Mouse (Mus musculus) MEL (cell line): Measurements from ENCODE around the gene Cadps. TPM values are rescaled to one million over a fixed set of nuclear protein-coding genes. Genes with fewer than 3 reads are reported as not detected.

Source experiments
- DNase-seq: peaks from one replicate; pipeline ENCODE4 v3.0.0; 2011; ENCODE audit warnings: low read depth, low spot score
- H3K27ac ChIP-seq: 2 replicates; pipeline ENCODE4 v1.5.1; 2012; ENCODE audit warnings: low read depth, mild to moderate bottlenecking, control low read depth, low read length, moderate library complexity; ENCODE audit not compliant: control insufficient read depth
- H3K27me3 ChIP-seq, 2 experiments: fragments of 150-350 bp in 1 of 2; sonication (generic) in 1 of 2; 2 replicates each; pipeline ENCODE4 v1.6.1; 2012; ENCODE audit warnings: low read length in 2 of 2, mild to moderate bottlenecking in 2 of 2, improper control_type of control experiment in 1 of 2, moderate library complexity in 1 of 2; ENCODE audit not compliant: insufficient read depth in 2 of 2, control insufficient read depth in 1 of 2
- H3K36me3 ChIP-seq, 2 experiments: 2 replicates each; pipeline ENCODE4 v1.6.1; 2012 to 2014; ENCODE audit warnings: low read length in 2 of 2, improper control_type of control experiment in 1 of 2, inconsistent platforms in 1 of 2, mild to moderate bottlenecking in 1 of 2; ENCODE audit not compliant: insufficient read depth in 2 of 2, control insufficient read depth in 1 of 2
- H3K4me1 ChIP-seq, 2 experiments: fragments of 150-350 bp in 1 of 2; sonication (generic) in 1 of 2; 2 replicates each; pipeline ENCODE4 v1.6.1; 2012; ENCODE audit warnings: low read length in 2 of 2, improper control_type of control experiment in 1 of 2, mild to moderate bottlenecking in 1 of 2; ENCODE audit not compliant: insufficient read depth in 2 of 2, control insufficient read depth in 1 of 2
- H3K4me3 ChIP-seq, 2 experiments: fragments of 150-350 bp in 1 of 2; sonication (generic) in 1 of 2; 2 replicates each; pipeline ENCODE4 v1.5.1; 2012; ENCODE audit warnings: low read depth in 2 of 2, low read length in 2 of 2, mild to moderate bottlenecking in 2 of 2, moderate library complexity in 2 of 2, control low read depth in 1 of 2, improper control_type of control experiment in 1 of 2; ENCODE audit not compliant: control insufficient read depth in 1 of 2, insufficient read depth in 1 of 2
- H3K79me2 ChIP-seq: 2 replicates; pipeline ENCODE4 v1.6.1; 2012; ENCODE audit warnings: mild to moderate bottlenecking, low read length, moderate library complexity; ENCODE audit not compliant: control insufficient read depth, poor library complexity, insufficient read depth
- H3K9ac ChIP-seq: 2 replicates; pipeline ENCODE4 v1.6.1; 2012; ENCODE audit warnings: low read depth, mild to moderate bottlenecking, control low read depth, low read length, moderate library complexity; ENCODE audit not compliant: control insufficient read depth, poor library complexity, severe bottlenecking
- H3K9me3 ChIP-seq: fragments of 150-350 bp; sonication (generic); replicated peaks from 2 replicates; pipeline ENCODE4 v1.6.1; 2012; ENCODE audit warnings: mild to moderate bottlenecking, low read length, improper control_type of control experiment, moderate library complexity; ENCODE audit not compliant: insufficient read depth
- BHLHE40 ChIP-seq: IDR thresholded peaks from 2 replicates; pipeline ENCODE4 v1.6.1; 2012; ENCODE audit warnings: low read depth, mild to moderate bottlenecking, inconsistent platforms, low read length, improper control_type of control experiment, borderline replicate concordance
- CHD1 ChIP-seq: IDR thresholded peaks from 2 replicates; pipeline ENCODE4 v1.6.1; 2012; ENCODE audit warnings: low read depth, mild to moderate bottlenecking, inconsistent platforms, low read length, improper control_type of control experiment
- CHD2 ChIP-seq: IDR thresholded peaks from 2 replicates; pipeline ENCODE4 v1.6.1; 2011; ENCODE audit warnings: low read length, improper control_type of control experiment
- CTCF ChIP-seq, 3 experiments: IDR thresholded peaks in 2 of 3; conservative IDR thresholded peaks in 1 of 3; 2 replicates each; pipeline ENCODE4 v1.5.1; 2011 to 2012; ENCODE audit warnings: low read length in 3 of 3, low read depth in 2 of 3, mild to moderate bottlenecking in 2 of 3, improper control_type of control experiment in 1 of 3, inconsistent platforms in 1 of 3, mixed read lengths in 1 of 3, moderate library complexity in 1 of 3; ENCODE audit not compliant: control insufficient read depth in 1 of 3, insufficient read depth in 1 of 3, poor library complexity in 1 of 3, severe bottlenecking in 1 of 3
- E2F4 ChIP-seq: IDR thresholded peaks from 2 replicates; pipeline ENCODE4 v1.6.1; 2011; ENCODE audit warnings: low read depth, low read length, improper control_type of control experiment, borderline replicate concordance
- EP300 ChIP-seq, 2 experiments: IDR thresholded peaks; 2 replicates each; pipeline ENCODE4 v1.6.1; 2011; ENCODE audit warnings: improper control_type of control experiment in 2 of 2, low read length in 2 of 2, low read depth in 1 of 2, mild to moderate bottlenecking in 1 of 2
- GATA1 ChIP-seq: IDR thresholded peaks from 2 replicates; pipeline ENCODE4 v1.6.1; 2011; ENCODE audit warnings: low read depth, low read length, improper control_type of control experiment
- HCFC1 ChIP-seq: IDR thresholded peaks from 2 replicates; pipeline ENCODE4 v1.6.1; 2012; ENCODE audit warnings: low read depth, mild to moderate bottlenecking, inconsistent platforms, low read length, improper control_type of control experiment, moderate library complexity
- JUND ChIP-seq: IDR thresholded peaks from 2 replicates; pipeline ENCODE4 v1.6.1; 2011; ENCODE audit warnings: low read depth, mild to moderate bottlenecking, improper control_type of control experiment, low read length
- MAFK ChIP-seq: IDR thresholded peaks from 2 replicates; pipeline ENCODE4 v1.6.1; 2011; ENCODE audit warnings: low read depth, mild to moderate bottlenecking, low read length, improper control_type of control experiment, borderline replicate concordance
- MAX ChIP-seq: IDR thresholded peaks from 2 replicates; pipeline ENCODE4 v1.6.1; 2011; ENCODE audit warnings: low read length, improper control_type of control experiment
- MAZ ChIP-seq: IDR thresholded peaks from 2 replicates; pipeline ENCODE4 v1.6.1; 2012; ENCODE audit warnings: low read depth, mild to moderate bottlenecking, inconsistent platforms, low read length, improper control_type of control experiment
- MYB ChIP-seq: IDR thresholded peaks from 2 replicates; pipeline ENCODE4 v1.6.1; 2011; ENCODE audit warnings: mild to moderate bottlenecking, low read depth, low read length, improper control_type of control experiment
- MYC ChIP-seq: IDR thresholded peaks from 2 replicates; pipeline ENCODE4 v1.6.1; 2011; ENCODE audit warnings: low read depth, mild to moderate bottlenecking, low read length, improper control_type of control experiment, moderate library complexity
- NELFE ChIP-seq: IDR thresholded peaks from 2 replicates; pipeline ENCODE4 v1.6.1; 2011; ENCODE audit warnings: low read depth, low read length, improper control_type of control experiment
- NRF1 ChIP-seq: IDR thresholded peaks from 2 replicates; pipeline ENCODE4 v1.6.1; 2014; ENCODE audit warnings: low read depth, mild to moderate bottlenecking, inconsistent platforms, low read length, improper control_type of control experiment, moderate library complexity; ENCODE audit not compliant: poor library complexity, insufficient read depth, severe bottlenecking
- POLR2A ChIP-seq, 2 experiments: IDR thresholded peaks; 2 replicates each; pipeline ENCODE4 v1.6.1; 2011 to 2012; ENCODE audit warnings: low read length in 2 of 2, mild to moderate bottlenecking in 2 of 2, control low read depth in 1 of 2, improper control_type of control experiment in 1 of 2, low read depth in 1 of 2, moderate library complexity in 1 of 2; ENCODE audit not compliant: control insufficient read depth in 1 of 2, insufficient read depth in 1 of 2, poor library complexity in 1 of 2
- POLR2AphosphoS2 ChIP-seq: IDR thresholded peaks from 2 replicates; pipeline ENCODE4 v1.6.1; 2011; ENCODE audit warnings: low read length, improper control_type of control experiment
- POLR2AphosphoS5 ChIP-seq: IDR thresholded peaks from 2 replicates; pipeline ENCODE4 v1.6.1; 2012; ENCODE audit warnings: low read depth, borderline replicate concordance, mild to moderate bottlenecking, inconsistent platforms, low read length, moderate library complexity, mixed read lengths
- RCOR1 ChIP-seq: IDR thresholded peaks from 2 replicates; pipeline ENCODE4 v1.6.1; 2012; ENCODE audit warnings: low read depth, mild to moderate bottlenecking, inconsistent platforms, low read length, improper control_type of control experiment
- SIN3A ChIP-seq: IDR thresholded peaks from 2 replicates; pipeline ENCODE4 v1.6.1; 2012; ENCODE audit warnings: low read length, improper control_type of control experiment, inconsistent platforms
- SMC3 ChIP-seq: IDR thresholded peaks from 2 replicates; pipeline ENCODE4 v1.6.1; 2011; ENCODE audit warnings: low read depth, low read length, improper control_type of control experiment
- TCF12 ChIP-seq: IDR thresholded peaks from 2 replicates; pipeline ENCODE4 v1.6.1; 2014; ENCODE audit warnings: low read depth, mild to moderate bottlenecking, inconsistent platforms, low read length, improper control_type of control experiment, moderate library complexity
- UBTF ChIP-seq: IDR thresholded peaks from 2 replicates; pipeline ENCODE4 v1.6.1; 2012; ENCODE audit warnings: low read depth, mild to moderate bottlenecking, inconsistent platforms, low read length, improper control_type of control experiment, moderate library complexity, borderline replicate concordance; ENCODE audit not compliant: insufficient read depth
- USF1 ChIP-seq: IDR thresholded peaks from 2 replicates; pipeline ENCODE4 v1.6.1; 2014; ENCODE audit warnings: low read depth, mild to moderate bottlenecking, inconsistent platforms, low read length, improper control_type of control experiment, moderate library complexity
- USF2 ChIP-seq, 2 experiments: IDR thresholded peaks; 2 replicates each; pipeline ENCODE4 v1.6.1; 2011 to 2012; ENCODE audit warnings: improper control_type of control experiment in 2 of 2, low read length in 2 of 2, borderline replicate concordance in 1 of 2, inconsistent platforms in 1 of 2, low read depth in 1 of 2, mild to moderate bottlenecking in 1 of 2; ENCODE audit not compliant: insufficient read depth in 1 of 2
- ZMIZ1 ChIP-seq: IDR thresholded peaks from 2 replicates; pipeline ENCODE4 v1.6.1; 2012; ENCODE audit warnings: low read depth, mild to moderate bottlenecking, inconsistent platforms, low read length, improper control_type of control experiment, moderate library complexity
- ZNF384 ChIP-seq: IDR thresholded peaks from 2 replicates; pipeline ENCODE4 v1.6.1; 2012; ENCODE audit warnings: low read depth, mild to moderate bottlenecking, inconsistent platforms, low read length, improper control_type of control experiment
- polyA plus RNA-seq, 2 experiments: library from polyadenylated mRNA; stranded (reverse) in 1 of 2; unstranded in 1 of 2; fragments of >175 nt in 1 of 2; fragments of >200 nt in 1 of 2; gene quantifications; 2 replicates each; pipeline versions ENCODE4 v1.2.1 to v1.2.4; 2012; ENCODE audit warnings: low replicate concordance in 2 of 2, low read depth in 1 of 2; ENCODE audit not compliant: insufficient read length in 2 of 2, insufficient read depth in 1 of 2, missing spikeins in 1 of 2
- total RNA-seq: library from RNA; depleted of rRNA; stranded (reverse); fragments of 300-350 nt; gene quantifications from 2 replicates; pipeline ENCODE4 v1.2.3, GENCODE M21; 2012

The Cadps gene
- total and polyA plus RNA-seq, 3 experiments: not detected

GRCm38 (mm10) chr14:12404724-12405123 lies 418.2 kb downstream of the Cadps start (continued):
- TF ChIP-seq E2F4 (no peak), JUND (no peak)

GRCm38 (mm10) chr14:12404052-12404451 lies 418.8 kb downstream of the Cadps start:
- no peak overlapping the region for H3K27ac ChIP-seq
- TF ChIP-seq SMC3: no peak
- TF ChIP-seq MYB: no peak
- TF ChIP-seq MAFK: no peak
- no peak for TF ChIP-seq POLR2AphosphoS2
- TF ChIP-seq UBTF: no peak
- TF ChIP-seq TCF12: no peak
- TF ChIP-seq RCOR1: no peak
- no peak for TF ChIP-seq USF2 (IDR thresholded peaks at IDR 0.05; ENCODE audit: borderline replicate concordance in 1 of 2, insufficient read depth in 1 of 2, low read depth in 1 of 2, low read length in 2 of 2)
- TF ChIP-seq EP300 (IDR thresholded peaks at IDR 0.05; ENCODE audit: low read depth in 1 of 2, low read length in 2 of 2): no peak
- no peak for TF ChIP-seq NRF1
- TF ChIP-seq CHD1: no peak
- no peak for TF ChIP-seq NELFE
- TF ChIP-seq CHD2: no peak
- no peak for TF ChIP-seq POLR2A (IDR thresholded peaks at IDR 0.05; ENCODE audit: control insufficient read depth in 1 of 2, insufficient read depth in 1 of 2, low read depth in 1 of 2, low read length in 2 of 2, poor library complexity in 1 of 2)

GRCm38 (mm10) chr14:12400116-12400515 lies 422.8 kb downstream of the Cadps start:
- H3K79me2 ChIP-seq: no peaks in the 10 kb centered on the region
- TF ChIP-seq GATA1: no peak
- no peak for TF ChIP-seq CHD2
- TF ChIP-seq POLR2AphosphoS5: no peak
- no peak for TF ChIP-seq USF1
- no peak for TF ChIP-seq ZMIZ1
- no peak for TF ChIP-seq MAZ
- TF ChIP-seq MYC: no peak
- TF ChIP-seq MAX: no peak
- no peak for TF ChIP-seq ZNF384
- no peak for TF ChIP-seq CTCF (IDR thresholded peaks at IDR 0.05 in 2 of 3, conservative IDR thresholded peaks at IDR 0.05 in 1 of 3; ENCODE audit: control insufficient read depth in 1 of 3, insufficient read depth in 1 of 3, low read depth in 2 of 3, low read length in 3 of 3, poor library complexity in 1 of 3, severe bottlenecking in 1 of 3)
- TF ChIP-seq JUND: no peak
- no peak for TF ChIP-seq SIN3A
- no peak for TF ChIP-seq HCFC1
- no peak for TF ChIP-seq BHLHE40
- TF ChIP-seq RCOR1: no peak
- no peak for TF ChIP-seq EP300 (IDR thresholded peaks at IDR 0.05; ENCODE audit: low read depth in 1 of 2, low read length in 2 of 2)
- no peak overlapping the region for H3K9ac ChIP-seq
- H3K9me3 ChIP-seq: no peaks in the 10 kb centered on the region
- H3K4me1 ChIP-seq: no peaks in the 10 kb centered on the region
- H3K27me3 ChIP-seq: no peaks in the 10 kb centered on the region
- H3K27ac ChIP-seq: no peak overlapping the region
- H3K36me3 ChIP-seq: no peaks in the 10 kb centered on the region
- no peak for DNase-seq
- H3K4me3 ChIP-seq: no peak overlapping the region

More at GRCm38 (mm10) chr14:12404052-12404451, 418.8 kb downstream of the Cadps start:
- no peak for DNase-seq
- H3K4me1 ChIP-seq: no peaks in the 10 kb centered on the region
- H3K4me3 ChIP-seq: no peak overlapping the region
- H3K9ac ChIP-seq: no peak overlapping the region
- H3K9me3 ChIP-seq: no peaks in the 10 kb centered on the region
- H3K36me3 ChIP-seq: no peaks in the 10 kb centered on the region
- H3K79me2 ChIP-seq: no peaks in the 10 kb centered on the region
- H3K27me3 ChIP-seq: no peaks in the 10 kb centered on the region
